Mouse (Mus musculus) adrenal gland, adult 8-10 months (tissue): ENCODE data around the gene 1110032A03Rik. TPM values are rescaled to one million over a fixed set of nuclear protein-coding genes. Genes with fewer than 3 reads are reported as not detected.

Source experiments
- DNase-seq: peaks from one replicate; pipeline ENCODE4 v3.0.0; 2022
- total RNA-seq, 4 experiments: library from RNA; stranded (reverse); gene quantifications; 2 replicates each; pipeline ENCODE4 v1.2.4; 2022

The 1110032A03Rik gene
- 10 to 100 TPM; 43.1 to 53.3 (median 44.2) TPM for total RNA-seq

GRCm38 (mm10) chr9:50774991-50775612 is at the start of gene 1110032A03Rik, which contains the start of gene Alg9:
Gene 1110032A03Rik (minus strand): TSS chr9:50775520.
Gene Alg9 (plus strand): TSS chr9:50775019.
- DNase-seq: peak; percentile 77

- no peak for DNase-seq
These were observed 48.6 kb upstream of the 1110032A03Rik start for GRCm38 (mm10) chr9:50823779-50824453.

- DNase-seq: no peak
These were observed 46.9 kb upstream of the 1110032A03Rik start for GRCm38 (mm10) chr9:50822216-50822615.

GRCm38 (mm10) chr9:50821651-50822050 is 46.3 kb upstream of the 1110032A03Rik start:
- DNase-seq: no peak

- DNase-seq: no peak
These were observed 44.4 kb upstream of the 1110032A03Rik start for GRCm38 (mm10) chr9:50819716-50820115.

GRCm38 (mm10) chr9:50818050-50818449 is 42.7 kb upstream of the 1110032A03Rik start:
- DNase-seq: no peak

GRCm38 (mm10) chr9:50816512-50816911 is 41.2 kb upstream of the 1110032A03Rik start:
- no peak for DNase-seq

- no peak for DNase-seq
These were observed 40.3 kb upstream of the 1110032A03Rik start for GRCm38 (mm10) chr9:50815666-50816065.

GRCm38 (mm10) chr9:50813796-50814195 is 38.5 kb upstream of the 1110032A03Rik start:
- DNase-seq: no peak

- no peak for DNase-seq
These were observed 36.4 kb upstream of the 1110032A03Rik start for GRCm38 (mm10) chr9:50811746-50812145.

- no peak for DNase-seq
These were observed 35.9 kb upstream of the 1110032A03Rik start for GRCm38 (mm10) chr9:50811187-50811586.

- DNase-seq: no peak
These were observed 33.8 kb upstream of the 1110032A03Rik start for GRCm38 (mm10) chr9:50809146-50809545.

- no peak for DNase-seq
These were observed 33.2 kb upstream of the 1110032A03Rik start for GRCm38 (mm10) chr9:50808471-50808870.

GRCm38 (mm10) chr9:50803055-50803671 is 27.8 kb upstream of the 1110032A03Rik start:
- DNase-seq: no peak

GRCm38 (mm10) chr9:50800985-50801384 is 25.7 kb upstream of the 1110032A03Rik start:
- DNase-seq: no peak

GRCm38 (mm10) chr9:50798368-50798767 is 23.0 kb upstream of the 1110032A03Rik start:
- peak; percentile 49 for DNase-seq

GRCm38 (mm10) chr9:50797641-50798040 is 22.3 kb upstream of the 1110032A03Rik start:
- no peak for DNase-seq

- DNase-seq: no peak
These were observed 21.5 kb upstream of the 1110032A03Rik start for GRCm38 (mm10) chr9:50796776-50797175.

GRCm38 (mm10) chr9:50795266-50795665 is 19.9 kb upstream of the 1110032A03Rik start:
- no peak for DNase-seq

GRCm38 (mm10) chr9:50782155-50782554 is 6.8 kb upstream of the 1110032A03Rik start:
- no peak for DNase-seq

GRCm38 (mm10) chr9:50776162-50776760 is 941 bp upstream of the 1110032A03Rik start:
- DNase-seq: no peak

GRCm38 (mm10) chr9:50775662-50776126 is 374 bp upstream of the 1110032A03Rik start:
- DNase-seq: no peak

- DNase-seq: no peak
These were observed 1.3 kb downstream of the 1110032A03Rik start for GRCm38 (mm10) chr9:50774026-50774462.
